Mouse (Mus musculus): ENCODE data around the gene Gal3st2b. TPM values are rescaled to one million over a fixed set of nuclear protein-coding genes. Genes with fewer than 3 reads are reported as not detected.

Gal3st2b gene
- total RNA-seq (2023), result under 1 TPM in 1 of 2 experiments, not detected in 1; 0.64 TPM

DNA sequence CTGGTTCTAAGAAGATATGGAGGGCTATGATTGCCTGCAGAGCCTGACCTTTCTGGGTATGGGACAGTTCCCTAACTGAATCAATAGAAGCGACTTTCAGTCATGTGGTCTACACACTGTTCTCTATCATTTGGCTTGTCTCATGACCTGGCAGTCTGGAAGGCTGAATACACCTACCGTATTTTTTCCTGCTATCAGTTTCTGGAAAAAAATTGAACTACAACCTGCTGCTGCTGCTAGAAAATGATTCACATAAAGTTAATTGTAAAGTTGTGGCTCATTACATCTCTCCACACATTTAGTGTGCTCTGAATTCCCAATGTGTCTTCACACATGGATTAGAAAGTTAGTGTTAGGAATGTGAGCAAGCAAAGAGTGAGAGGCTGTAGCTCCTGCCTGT lies at the start of gene Gal3st2b:
TSS of gene Gal3st2b (plus strand) at position 301 of the 400 bp plus-strand sequence.

GRCm38 (mm10) chr1:93990209-93990608 lies 72.1 kb downstream of the Gal3st2b start, which contains the start of gene Gal3st2c:
Gene Gal3st2c, plus strand, starts transcription at chr1:93990509.

Other genes with a start within 250 kb of the Gal3st2b start
- gene Bok, start 232.7 kb upstream of the Gal3st2b start, total RNA-seq (2023), result not detected
- 10 to 100 TPM; 66.2 to 72.5 TPM for gene Atg4b, start 166.8 kb upstream of the Gal3st2b start, total RNA-seq (2023)
- gene Thap4, start 163.4 kb upstream of the Gal3st2b start, total RNA-seq (2023), result 10 to 100 TPM; 25.7 to 33.6 TPM
- gene Dtymk, start 116.4 kb upstream of the Gal3st2b start, total RNA-seq (2023), result 10 to 100 TPM; 40.2 to 49.4 TPM
- gene Ing5, start 114.3 kb upstream of the Gal3st2b start, total RNA-seq (2023), result 10 to 100 TPM; 30.5 to 30.8 TPM
- 10 to 100 TPM; 18.8 to 19.8 TPM for gene D2hgdh, start 93.4 kb upstream of the Gal3st2b start, total RNA-seq (2023)
- not detected for gene Gal3st2, start 57.0 kb upstream of the Gal3st2b start, total RNA-seq (2023)
- gene Gal3st2c, start 72.2 kb downstream of the Gal3st2b start, total RNA-seq (2023), result under 1 TPM in 1 of 2 experiments, not detected in 1; 0.09 TPM
- not detected for gene Neu4, start 102.1 kb downstream of the Gal3st2b start, total RNA-seq (2023)
- gene Pdcd1, start 134.2 kb downstream of the Gal3st2b start, total RNA-seq (2023), result not detected